Mouse (Mus musculus) hindbrain, embryonic 11.5 days (tissue): ENCODE data around the gene Smim14. TPM values are rescaled to one million over a fixed set of nuclear protein-coding genes. Genes with fewer than 3 reads are reported as not detected.

Experiments
- ATAC-seq: fragments of 200-750 bp; cut with Nextera tagmentation; 2 replicates; pipeline ENCODE4 v1.8.0; 2017; ENCODE audit warnings: mild to moderate bottlenecking, moderate TSS enrichment, moderate library complexity; ENCODE audit not compliant: low FRiP score
- DNase-seq: peaks from one replicate; pipeline ENCODE4 v3.0.0-alpha.2; 2015; ENCODE audit warnings: low spot score
- H3K27ac ChIP-seq: fragments of 300-500 bp; sonication (generic); 2 replicates; pipeline ENCODE4 v1.5.1; 2014; ENCODE audit warnings: mild to moderate bottlenecking, low read depth, low read length
- H3K27me3 ChIP-seq: fragments of 300-500 bp; sonication (generic); 2 replicates; pipeline ENCODE4 v1.6.1; 2014; ENCODE audit warnings: mild to moderate bottlenecking, low read length, moderate library complexity, mixed read lengths; ENCODE audit not compliant: control insufficient read depth, insufficient read depth
- H3K36me3 ChIP-seq: fragments of 300-500 bp; sonication (generic); 2 replicates; pipeline ENCODE4 v1.6.1; 2014; ENCODE audit warnings: mild to moderate bottlenecking, low read length, moderate library complexity, mixed read lengths; ENCODE audit not compliant: control insufficient read depth, insufficient read depth
- H3K4me1 ChIP-seq: fragments of 300-500 bp; sonication (generic); replicated peaks from 2 replicates; pipeline ENCODE4 v1.6.1; 2014; ENCODE audit warnings: low read length, mixed read lengths; ENCODE audit not compliant: control insufficient read depth, insufficient read depth
- H3K4me2 ChIP-seq: fragments of 300-500 bp; sonication (generic); replicated peaks from 2 replicates; pipeline ENCODE4 v1.6.1; 2014; ENCODE audit warnings: mild to moderate bottlenecking, low read depth, low read length
- H3K4me3 ChIP-seq: fragments of 300-500 bp; sonication (generic); 2 replicates; pipeline ENCODE4 v1.5.1; 2014; ENCODE audit warnings: low read depth, low read length
- H3K9ac ChIP-seq: fragments of 300-500 bp; sonication (generic); 2 replicates; pipeline ENCODE4 v1.6.1; 2014; ENCODE audit warnings: low read depth, low read length
- H3K9me3 ChIP-seq: fragments of 300-500 bp; sonication (generic); 2 replicates; pipeline ENCODE4 v1.6.1; 2016; ENCODE audit warnings: low read length; ENCODE audit not compliant: control insufficient read depth
- WGBS: fragments of 180-500 bp; shearing (Covaris S2); extraction: QIAGEN DNeasy Blood & Tissue Kit; methylation state at CpG from one replicate; pipeline ENCODE4 v1.1.7; 2014; 5-methylcytosine and 5-hydroxymethylcytosine counted together
- polyA plus RNA-seq: library from polyadenylated mRNA; unstranded; fragments of >200 nt; fragmentation: Nextera tagmentation; extraction: Ambion mirVana; gene quantifications from 2 replicates; pipeline ENCODE4 v1.2.1, GENCODE M21; 2014

The Smim14 gene
- polyA plus RNA-seq, 1 experiment from 2014 or later = 109 TPM

- Histone ChIP-seq H3K9ac (peak within 1 kb of the TSS; percentile 83), H3K27ac (peak within 1 kb of the TSS; percentile 72), H3K4me3 (peak within 1 kb of the TSS; percentile 82), H3K4me2 (peak within 1 kb of the TSS; percentile 72), H3K4me1 (no peaks in the 10 kb centered on the region), H3K36me3 (no peaks in the 10 kb centered on the region), H3K9me3 (no peaks in the 10 kb centered on the region), H3K27me3 (no peaks in the 10 kb centered on the region)
- DNase-seq (peak; percentile 99), ATAC-seq (peak; percentile 98)
- WGBS = under 1% methylated on average over 43 of the region's 51 CpGs
These were observed 101.0 kb downstream of the Smim14 start, which contains the start of gene Ugdh for GRCm38 (mm10) chr5:65435806-65436561. Ugdh (minus strand) TSS chr5:65435949.

GRCm38 (mm10) chr5:65435363-65435805 lies 101.6 kb downstream of the Smim14 start:
- DNase-seq (no peak), ATAC-seq (no peak)
- Histone ChIP-seq H3K27ac (peak overlapping the region; percentile 71; the same call in 1 of the 2 replicates), H3K4me3 (peak overlapping the region; percentile 82), H3K4me2 (peak overlapping the region; percentile 72), H3K9me3 (no peaks in the 10 kb centered on the region), H3K36me3 (no peaks in the 10 kb centered on the region), H3K9ac (peak overlapping the region; percentile 83), H3K4me1 (no peaks in the 10 kb centered on the region), H3K27me3 (no peaks in the 10 kb centered on the region)
- 0% methylated on average over 41 of the region's 47 CpGs for WGBS

- peak overlapping the region; percentile 71; the same call in 1 of the 2 replicates for H3K27ac ChIP-seq
These were observed 102.3 kb downstream of the Smim14 start for GRCm38 (mm10) chr5:65434471-65435362.

GRCm38 (mm10) chr5:65429441-65429840 lies 107.5 kb downstream of the Smim14 start:
- Histone ChIP-seq H3K9me3 (no peaks in the 10 kb centered on the region), H3K4me1 (no peaks in the 10 kb centered on the region), H3K9ac (no peak overlapping the region), H3K27ac (no peak overlapping the region), H3K4me2 (no peak overlapping the region), H3K27me3 (no peaks in the 10 kb centered on the region), H3K36me3 (no peaks in the 10 kb centered on the region), H3K4me3 (no peak overlapping the region)
- no peak for ATAC-seq
- no peak for DNase-seq
- 87% methylated on average over 5 of the region's 5 CpGs for WGBS

More at GRCm38 (mm10) chr5:65434471-65435362, 102.3 kb downstream of the Smim14 start:
- H3K9ac ChIP-seq = peak overlapping the region; percentile 83
- H3K4me2 ChIP-seq = peak overlapping the region; percentile 72
- WGBS = 7% methylated on average over 15 of the region's 15 CpGs
- no peaks in the 10 kb centered on the region for H3K36me3 ChIP-seq
- H3K4me3 ChIP-seq = peak overlapping the region; percentile 82
- no peaks in the 10 kb centered on the region for H3K4me1 ChIP-seq
- no peaks in the 10 kb centered on the region for H3K9me3 ChIP-seq
- DNase-seq (peak; percentile 52), ATAC-seq (peak; percentile 21; the same call in 1 of the 2 replicates)
- no peaks in the 10 kb centered on the region for H3K27me3 ChIP-seq

- Histone ChIP-seq H3K4me2 (no peak overlapping the region), H3K27ac (no peak overlapping the region), H3K36me3 (no peaks in the 10 kb centered on the region), H3K4me3 (no peak overlapping the region), H3K27me3 (no peaks in the 10 kb centered on the region), H3K9me3 (no peaks in the 10 kb centered on the region), H3K9ac (no peak overlapping the region), H3K4me1 (no peaks in the 10 kb centered on the region)
- WGBS = 53% methylated on average over 4 of the region's 4 CpGs
- ATAC-seq = no peak
- DNase-seq = no peak
These were observed 108.7 kb downstream of the Smim14 start for GRCm38 (mm10) chr5:65428321-65428720.

GRCm38 (mm10) chr5:65425251-65425650 lies 111.7 kb downstream of the Smim14 start:
- Histone ChIP-seq H3K36me3 (no peaks in the 10 kb centered on the region), H3K27ac (no peak overlapping the region), H3K4me1 (no peaks in the 10 kb centered on the region), H3K4me2 (no peak overlapping the region), H3K4me3 (no peak overlapping the region), H3K9ac (no peak overlapping the region), H3K27me3 (no peaks in the 10 kb centered on the region), H3K9me3 (no peaks in the 10 kb centered on the region)
- ATAC-seq (no peak), DNase-seq (no peak)
- WGBS = 93% methylated on average over 5 of the region's 5 CpGs

- 93% methylated on average over 6 of the region's 6 CpGs for WGBS
- no peaks in the 10 kb centered on the region for H3K9me3 ChIP-seq
- no peak overlapping the region for H3K4me2 ChIP-seq
- no peak overlapping the region for H3K4me3 ChIP-seq
- H3K27ac ChIP-seq = no peak overlapping the region
- H3K9ac ChIP-seq = no peak overlapping the region
- no peaks in the 10 kb centered on the region for H3K4me1 ChIP-seq
- H3K36me3 ChIP-seq = no peaks in the 10 kb centered on the region
- no peaks in the 10 kb centered on the region for H3K27me3 ChIP-seq
- no peak for DNase-seq
- no peak for ATAC-seq
These were observed 112.8 kb downstream of the Smim14 start for GRCm38 (mm10) chr5:65424215-65424614.

GRCm38 (mm10) chr5:65422803-65423202 lies 114.2 kb downstream of the Smim14 start:
- Histone ChIP-seq H3K4me1 (no peaks in the 10 kb centered on the region), H3K4me2 (no peak overlapping the region), H3K4me3 (no peak overlapping the region), H3K36me3 (no peaks in the 10 kb centered on the region), H3K9me3 (no peaks in the 10 kb centered on the region), H3K27ac (no peak overlapping the region), H3K27me3 (no peaks in the 10 kb centered on the region), H3K9ac (no peak overlapping the region)
- DNase-seq = no peak
- WGBS = 92% methylated on average over 8 of the region's 8 CpGs
- no peak for ATAC-seq
